Mouse (Mus musculus) ES-E14 (cell line): Measurements from ENCODE around the gene Tmem128. TPM values are rescaled to one million over a fixed set of nuclear protein-coding genes. Genes with fewer than 3 reads are reported as not detected.

Experiments
- DNase-seq: peaks from one replicate; pipeline ENCODE4 v3.0.0-alpha.2; 2013; ENCODE audit warnings: low read depth, low spot score
- H3K27ac ChIP-seq: 2 replicates; pipeline ENCODE4 v1.5.1; 2012; ENCODE audit warnings: low read depth, mild to moderate bottlenecking, low read length, moderate library complexity, mixed read lengths; ENCODE audit not compliant: poor library complexity, insufficient read depth, severe bottlenecking
- H3K36me3 ChIP-seq: 2 replicates; pipeline ENCODE4 v1.6.1; 2012; ENCODE audit warnings: mild to moderate bottlenecking, low read length, moderate library complexity, mixed read lengths; ENCODE audit not compliant: control insufficient read depth, poor library complexity, insufficient read depth, severe bottlenecking
- H3K4me1 ChIP-seq, 2 experiments: fragments of 150-350 bp in 1 of 2; sonication (generic) in 1 of 2; 2 replicates each; pipeline ENCODE4 v1.6.1; 2012; ENCODE audit warnings: low read length in 2 of 2, mild to moderate bottlenecking in 1 of 2, mixed read lengths in 1 of 2; ENCODE audit not compliant: control insufficient read depth in 2 of 2, insufficient read depth in 2 of 2, poor library complexity in 1 of 2
- H3K4me3 ChIP-seq, 2 experiments: fragments of 150-350 bp in 1 of 2; sonication (generic) in 1 of 2; 2 replicates each; pipeline ENCODE4 v1.5.1; 2012; ENCODE audit warnings: low read length in 2 of 2, low read depth in 1 of 2, mild to moderate bottlenecking in 1 of 2, mixed read lengths in 1 of 2; ENCODE audit not compliant: insufficient read depth in 1 of 2, poor library complexity in 1 of 2, severe bottlenecking in 1 of 2
- H3K9ac ChIP-seq: 2 replicates; pipeline ENCODE4 v1.6.1; 2012; ENCODE audit warnings: low read depth, mild to moderate bottlenecking, low read length, mixed read lengths; ENCODE audit not compliant: poor library complexity, insufficient read depth, severe bottlenecking
- H3K9me3 ChIP-seq: fragments of 150-350 bp; sonication (generic); 2 replicates; pipeline ENCODE4 v1.6.1; 2012; ENCODE audit warnings: low read depth, mild to moderate bottlenecking, low read length; ENCODE audit not compliant: control insufficient read depth, insufficient read depth
- CHD2 ChIP-seq: IDR thresholded peaks from 2 replicates; pipeline ENCODE4 v1.6.1; 2014; ENCODE audit warnings: mild to moderate bottlenecking, low read depth, low read length, inconsistent platforms
- HCFC1 ChIP-seq: IDR thresholded peaks from 2 replicates; pipeline ENCODE4 v1.6.1; 2012; ENCODE audit warnings: low read length, inconsistent platforms, borderline replicate concordance; ENCODE audit not compliant: insufficient read depth
- MAFK ChIP-seq: IDR thresholded peaks from 2 replicates; pipeline ENCODE4 v1.6.1; 2014; ENCODE audit warnings: mild to moderate bottlenecking, low read depth, low read length, inconsistent platforms; ENCODE audit not compliant: insufficient read depth
- ZC3H11A ChIP-seq: IDR thresholded peaks from 2 replicates; pipeline ENCODE4 v1.6.1; 2012; ENCODE audit warnings: low read depth, mild to moderate bottlenecking, inconsistent platforms, low read length, borderline replicate concordance
- ZNF384 ChIP-seq: IDR thresholded peaks from 2 replicates; pipeline ENCODE4 v1.6.1; 2012; ENCODE audit warnings: low read depth, low read length, inconsistent platforms
- in situ Hi-C, 2 experiments: fragments of 600-800 bp; cut with MboI; formaldehyde crosslinking; loops; one replicate each; pipeline ENCODE4 v1.15.1; 2025; ENCODE audit warnings: low sequenced_read_pairs in 2 of 2, inconsistent platforms in 1 of 2; ENCODE audit not compliant: unreplicated experiment in 2 of 2
- total RNA-seq: library from RNA; depleted of rRNA; stranded (reverse); fragments of 300-350 nt; gene quantifications from 2 replicates; pipeline ENCODE4 v1.2.3, GENCODE M21; 2012

The Tmem128 gene
- total RNA-seq, 1 experiment: 47.7 TPM

DNA sequence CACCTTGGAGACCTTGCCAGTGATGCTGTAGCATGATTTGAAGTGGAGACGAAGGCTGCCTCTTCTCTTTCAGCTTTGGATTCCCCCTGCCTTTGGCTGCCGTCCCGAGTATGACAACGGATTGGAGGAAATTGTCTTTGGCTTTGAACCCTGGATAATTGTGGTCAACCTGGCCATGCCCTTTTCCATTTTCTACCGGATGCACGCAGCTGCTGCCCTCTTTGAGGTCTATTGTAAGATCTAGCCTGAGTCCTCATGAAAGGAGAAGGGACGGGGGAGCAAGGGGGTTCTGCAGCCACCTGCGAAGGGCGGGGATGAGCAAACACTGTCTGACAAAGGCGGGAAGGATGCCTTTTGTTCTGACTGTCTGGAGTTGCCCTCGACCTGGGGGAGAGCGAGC is 42.7 kb downstream of the Tmem128 start:
- in situ Hi-C loops: loop anchor here (10.0 to 25.0 kb wide), 3 partner anchors 212 to 460 kb away; no protein-coding TSS in a partner anchor
- H3K4me1 ChIP-seq: peaks cover 2% of the 10 kb centered on the region in 2 experiments; a peak in 1 of 4 replicates
- no peaks in the 10 kb centered on the region for H3K36me3 ChIP-seq
- no peak for TF ChIP-seq ZNF384
- no peak for TF ChIP-seq HCFC1
- no peak for TF ChIP-seq MAFK
- no peak for TF ChIP-seq CHD2
- TF ChIP-seq ZC3H11A: no peak
- no peaks in the 10 kb centered on the region for H3K9me3 ChIP-seq
- H3K27ac ChIP-seq: no peak overlapping the region
- DNase-seq: no peak
- H3K9ac ChIP-seq: no peak overlapping the region
- no peak overlapping the region for H3K4me3 ChIP-seq

DNA sequence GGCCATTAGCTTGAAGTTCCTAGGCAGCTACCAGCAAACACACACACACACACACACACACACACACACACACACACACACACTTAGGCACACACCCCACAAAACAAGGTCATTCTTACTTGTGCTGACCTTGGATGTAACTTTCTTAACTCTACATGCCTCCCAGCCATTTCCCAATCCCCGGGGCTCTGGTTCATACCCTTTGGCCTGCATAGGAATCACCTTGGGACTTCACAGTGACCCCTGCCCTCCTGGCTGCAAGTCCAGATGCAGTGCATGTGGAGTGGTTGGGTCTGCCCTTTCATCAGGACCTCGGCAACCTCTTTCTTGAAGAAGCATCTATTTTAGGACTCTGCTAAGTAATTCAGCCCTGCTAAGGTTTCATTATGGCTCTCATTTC is 45.3 kb downstream of the Tmem128 start:
- in situ Hi-C loops: loop anchor here (10.0 to 25.0 kb wide), 3 partner anchors 210 to 457 kb away; no protein-coding TSS in a partner anchor
- TF ChIP-seq ZC3H11A (no peak), CHD2 (no peak), ZNF384 (no peak), HCFC1 (no peak), MAFK (no peak)
- no peak overlapping the region for H3K27ac ChIP-seq
- H3K4me3 ChIP-seq: no peak overlapping the region
- no peak overlapping the region for H3K9ac ChIP-seq
- H3K9me3 ChIP-seq: no peaks in the 10 kb centered on the region
- peaks cover 2% of the 10 kb centered on the region in 2 experiments; a peak in 1 of 4 replicates for H3K4me1 ChIP-seq
- no peak for DNase-seq
- H3K36me3 ChIP-seq: no peaks in the 10 kb centered on the region

DNA sequence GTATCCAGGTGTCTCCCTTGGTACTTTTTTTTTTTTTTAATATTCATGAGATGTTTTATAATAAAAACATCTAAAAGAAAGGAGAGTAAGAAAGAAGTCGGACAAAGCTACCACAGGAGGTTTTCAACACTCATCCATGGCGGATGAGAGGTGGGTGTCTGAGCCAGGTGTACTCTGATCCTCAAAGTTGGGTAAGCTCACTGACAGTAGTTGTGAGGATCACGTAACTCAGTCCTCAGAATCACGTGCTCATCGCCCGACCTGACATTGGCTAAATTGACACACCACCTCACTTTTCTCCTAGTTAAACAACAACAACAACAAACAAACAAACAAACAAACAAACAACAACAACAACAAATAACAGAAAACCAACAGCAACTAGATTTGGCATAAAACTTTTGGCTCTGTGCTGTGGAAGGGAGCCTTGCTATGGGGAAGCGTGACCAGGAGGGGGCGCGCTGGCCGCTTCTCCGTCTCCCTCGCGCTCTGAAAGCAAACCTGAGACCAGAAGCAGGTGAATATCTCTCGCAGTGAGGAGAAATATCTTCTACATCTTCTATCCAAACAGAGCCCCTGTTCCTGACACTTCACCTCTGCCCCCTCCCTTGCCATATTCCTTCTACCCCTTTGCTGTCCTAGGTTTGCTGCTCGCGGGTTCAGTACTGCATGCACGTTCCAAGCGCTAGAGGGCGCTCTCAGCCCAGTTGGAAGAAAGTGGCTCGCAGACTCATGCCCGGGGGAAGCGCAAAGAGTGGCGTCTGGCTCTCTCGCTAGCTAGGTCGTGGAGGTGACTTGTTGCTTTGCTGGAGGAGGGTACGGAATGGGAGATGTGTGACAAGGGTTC is 47.5 kb downstream of the Tmem128 start:
- peak; percentile 84 for DNase-seq
- TF ChIP-seq ZC3H11A (peak; percentile 90), ZNF384 (no peak), HCFC1 (no peak), MAFK (no peak), CHD2 (no peak)
- no peak overlapping the region for H3K27ac ChIP-seq
- H3K36me3 ChIP-seq: no peaks in the 10 kb centered on the region
- in situ Hi-C loops: loop anchor here (10.0 to 25.0 kb wide), 3 partner anchors 207 to 455 kb away; no protein-coding TSS in a partner anchor
- peaks cover 0 to 2% of the 10 kb centered on the region in 2 experiments; a peak in 1 of 4 replicates for H3K4me1 ChIP-seq
- peak overlapping the region; percentile 46 for H3K9ac ChIP-seq
- H3K4me3 ChIP-seq: peak overlapping the region; percentile 48 to 72
- no peaks in the 10 kb centered on the region for H3K9me3 ChIP-seq

DNA sequence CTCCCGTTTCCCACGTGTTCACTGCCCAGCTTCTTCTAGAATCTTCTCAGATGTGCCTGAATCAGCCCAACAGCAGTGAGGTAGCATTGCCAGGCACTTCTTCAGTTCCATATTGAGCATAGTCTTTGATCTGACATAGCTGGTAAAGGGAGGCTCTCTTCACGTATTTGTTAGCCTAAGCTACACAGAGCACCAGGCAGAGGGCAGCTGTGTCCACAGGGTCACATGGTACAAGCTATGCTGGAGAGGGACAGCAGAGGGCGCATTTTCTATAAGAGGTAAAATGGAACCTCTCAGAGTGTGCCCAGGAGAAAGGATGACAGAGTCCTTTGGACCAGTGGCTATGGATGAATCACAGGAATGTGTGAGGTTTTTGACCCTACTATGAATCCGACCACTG is 48.9 kb downstream of the Tmem128 start:
- H3K9ac ChIP-seq: no peak overlapping the region
- H3K4me3 ChIP-seq: no peak overlapping the region
- in situ Hi-C loops: loop anchor here (10.0 to 25.0 kb wide), 3 partner anchors 206 to 453 kb away; no protein-coding TSS in a partner anchor
- TF ChIP-seq ZNF384 (no peak), MAFK (no peak), CHD2 (no peak), HCFC1 (no peak), ZC3H11A (no peak)
- DNase-seq: peak; percentile 42
- H3K9me3 ChIP-seq: no peaks in the 10 kb centered on the region
- no peak overlapping the region for H3K27ac ChIP-seq
- H3K36me3 ChIP-seq: no peaks in the 10 kb centered on the region
- no peaks in the 10 kb centered on the region for H3K4me1 ChIP-seq
